Mouse (Mus musculus): ENCODE data around the gene Ndufs6.

- no peak for TF ChIP-seq CTCF (IDR thresholded peaks at IDR 0.05; ENCODE audit: low read depth, low read length)
- no peak for TF ChIP-seq POLR2A (IDR thresholded peaks at IDR 0.05; ENCODE audit: extremely low read depth, insufficient read depth, low read length)
Measured at GRCm38 (mm10) chr13:73283534-73283933, 44.8 kb downstream of the Ndufs6 start.

Measured in liver, adult 2 months (tissue).